Mouse (Mus musculus): ENCODE data around the gene Pet117. TPM values are rescaled to one million over a fixed set of nuclear protein-coding genes. Genes with fewer than 3 reads are reported as not detected.

Gene Pet117
- polyA plus RNA-seq (2017; shearing (Covaris generic)): 2.9 TPM

GRCm38 (mm10) chr2:144368400-144369019 lies at the start of gene Pet117, which contains the start of gene Kat14:
TSS of gene Pet117 (plus strand) at chr2:144368996.
TSS of gene Kat14 (plus strand) at chr2:144368983.

GRCm38 (mm10) chr2:144331401-144332302 lies 37.1 kb upstream of the Pet117 start, which contains the start of gene Ovol2:
TSS of gene Ovol2 (minus strand) at chr2:144332146.

Other genes with a start within 250 kb of the Pet117 start
- gene Mgme1, start 98.3 kb upstream of the Pet117 start, polyA plus RNA-seq (2017; shearing (Covaris generic)): 7.7 TPM
- gene Snx5, start 98.1 kb upstream of the Pet117 start, polyA plus RNA-seq (2017; shearing (Covaris generic)): 161 TPM
- gene Ovol2, start 36.9 kb upstream of the Pet117 start, polyA plus RNA-seq (2017; shearing (Covaris generic)): not detected
- 34.8 TPM for gene Kat14, start within 50 bp of the Pet117 start, polyA plus RNA-seq (2017; shearing (Covaris generic))
- 0.31 TPM for gene Dzank1, start 158.4 kb downstream of the Pet117 start, polyA plus RNA-seq (2017; shearing (Covaris generic))
- 29.0 TPM for gene Polr3f, start 158.7 kb downstream of the Pet117 start, polyA plus RNA-seq (2017; shearing (Covaris generic))
- 9.9 TPM for gene Rbbp9, start 181.9 kb downstream of the Pet117 start, polyA plus RNA-seq (2017; shearing (Covaris generic))
- gene Sec23b, start 187.2 kb downstream of the Pet117 start, polyA plus RNA-seq (2017; shearing (Covaris generic)): 78.2 TPM
- 25.6 TPM for gene Smim26, start 225.1 kb downstream of the Pet117 start, polyA plus RNA-seq (2017; shearing (Covaris generic))
- gene Dtd1, start 230.9 kb downstream of the Pet117 start, polyA plus RNA-seq (2017; shearing (Covaris generic)): 63.6 TPM

All from CD4-positive, CD25-positive, alpha-beta regulatory T cell (primary cell).